Mouse (Mus musculus): Measurements from ENCODE around the gene Shb.

Gene Shb

GRCm38 (mm10) chr4:45532375-45532774, at the start of gene Shb:
TSS of gene Shb (minus strand) at chr4:45532470.
- DNase-seq (ENCODE audit: low spot score in 2 of 2) = no peak

- DNase-seq (ENCODE audit: low spot score in 2 of 2) = no peak
These were observed 48.8 kb upstream of the Shb start for GRCm38 (mm10) chr4:45581095-45581494.

- no peak for DNase-seq (ENCODE audit: low spot score in 2 of 2)
These were observed 46.5 kb upstream of the Shb start for GRCm38 (mm10) chr4:45578554-45579370.

GRCm38 (mm10) chr4:45577631-45578030, 45.4 kb upstream of the Shb start:
- DNase-seq (ENCODE audit: low spot score in 2 of 2) = no peak

GRCm38 (mm10) chr4:45574614-45575169, 42.4 kb upstream of the Shb start:
- DNase-seq (ENCODE audit: low spot score in 2 of 2) = no peak

- DNase-seq (ENCODE audit: low spot score in 2 of 2) = no peak
These were observed 37.3 kb upstream of the Shb start for GRCm38 (mm10) chr4:45569521-45569920.

GRCm38 (mm10) chr4:45558211-45558610, 25.9 kb upstream of the Shb start:
- DNase-seq (ENCODE audit: low spot score in 2 of 2) = no peak

GRCm38 (mm10) chr4:45552571-45552970, 20.3 kb upstream of the Shb start:
- DNase-seq (ENCODE audit: low spot score in 2 of 2) = no peak

GRCm38 (mm10) chr4:45550970-45551369, 18.7 kb upstream of the Shb start:
- DNase-seq (ENCODE audit: low spot score in 2 of 2) = no peak

GRCm38 (mm10) chr4:45549514-45549913, 17.2 kb upstream of the Shb start:
- no peak for DNase-seq (ENCODE audit: low spot score in 2 of 2)

- no peak for DNase-seq (ENCODE audit: low spot score in 2 of 2)
These were observed 13.6 kb upstream of the Shb start for GRCm38 (mm10) chr4:45545851-45546250.

- DNase-seq (ENCODE audit: low spot score in 2 of 2) = no peak
These were observed 11.3 kb upstream of the Shb start for GRCm38 (mm10) chr4:45543481-45544051.

GRCm38 (mm10) chr4:45540151-45540933, 8.1 kb upstream of the Shb start:
- no peak for DNase-seq (ENCODE audit: low spot score in 2 of 2)

- no peak for DNase-seq (ENCODE audit: low spot score in 2 of 2)
These were observed 6.9 kb upstream of the Shb start for GRCm38 (mm10) chr4:45539187-45539586.

GRCm38 (mm10) chr4:45533436-45533940, 1.2 kb upstream of the Shb start:
- DNase-seq (ENCODE audit: low spot score in 2 of 2) = no peak

GRCm38 (mm10) chr4:45530662-45531542, 1.4 kb downstream of the Shb start:
- peak; percentile 77 to 87 for DNase-seq (ENCODE audit: low spot score in 2 of 2)

GRCm38 (mm10) chr4:45529986-45530597, 2.2 kb downstream of the Shb start:
- DNase-seq (ENCODE audit: low spot score in 2 of 2) = no peak

- DNase-seq (ENCODE audit: low spot score in 2 of 2) = no peak
These were observed 2.9 kb downstream of the Shb start for GRCm38 (mm10) chr4:45529201-45529985.

- DNase-seq (ENCODE audit: low spot score in 2 of 2) = no peak
These were observed 3.7 kb downstream of the Shb start for GRCm38 (mm10) chr4:45528355-45529198.

All from frontal cortex, postnatal 25 days (tissue).